Mouse (Mus musculus) gastrocnemius, adult 8-10 months (tissue): Measurements from ENCODE around the gene Zc3hc1. TPM values are rescaled to one million over a fixed set of nuclear protein-coding genes. Genes with fewer than 3 reads are reported as not detected.
"Not testable (repeated sequence)": the region's sequence is repeated elsewhere in the genome, so short reads cannot be mapped to it uniquely, and the experiment has no call there.

Source experiments
- DNase-seq, 2 experiments: peaks; one replicate each; pipeline ENCODE4 v3.0.0; 2022; ENCODE audit warnings: low spot score in 2 of 2
- total RNA-seq, 4 experiments: library from RNA; stranded (reverse); gene quantifications; 2 replicates each; pipeline ENCODE4 v1.2.4; 2022

The Zc3hc1 gene
- 10 to 100 TPM; 17.6 to 20.2 (median 19.3) TPM for total RNA-seq

- DNase-seq: peak; percentile 41 to 50
Observed at GRCm38 (mm10) chr6:30390714-30391697, at the start of gene Zc3hc1. Zc3hc1 (minus strand) TSS chr6:30391028.

GRCm38 (mm10) chr6:30439576-30439975, 48.7 kb upstream of the Zc3hc1 start:
- no peak for DNase-seq

GRCm38 (mm10) chr6:30437054-30437453, 46.2 kb upstream of the Zc3hc1 start:
- DNase-seq: no peak

- DNase-seq: no peak
Observed at GRCm38 (mm10) chr6:30436476-30436875, 45.6 kb upstream of the Zc3hc1 start.

GRCm38 (mm10) chr6:30432461-30433192, 41.8 kb upstream of the Zc3hc1 start:
- no peak for DNase-seq

- DNase-seq: no peak
Observed at GRCm38 (mm10) chr6:30416801-30417200, 26.0 kb upstream of the Zc3hc1 start.

- DNase-seq: no peak
Observed at GRCm38 (mm10) chr6:30416126-30416525, 25.3 kb upstream of the Zc3hc1 start.

GRCm38 (mm10) chr6:30411311-30411710, 20.5 kb upstream of the Zc3hc1 start:
- DNase-seq: no peak

- no peak for DNase-seq
Observed at GRCm38 (mm10) chr6:30409399-30410093, 18.7 kb upstream of the Zc3hc1 start.

GRCm38 (mm10) chr6:30408276-30408675, 17.4 kb upstream of the Zc3hc1 start:
- DNase-seq: no peak

- no peak for DNase-seq
Observed at GRCm38 (mm10) chr6:30404671-30405070, 13.8 kb upstream of the Zc3hc1 start.

GRCm38 (mm10) chr6:30403465-30403864, 12.6 kb upstream of the Zc3hc1 start:
- peak; percentile 15 to 18 for DNase-seq

GRCm38 (mm10) chr6:30402091-30402491, 11.3 kb upstream of the Zc3hc1 start:
- no peak for DNase-seq

- peak; percentile 98 to 99 for DNase-seq
Observed at GRCm38 (mm10) chr6:30401308-30402015, 10.6 kb upstream of the Zc3hc1 start, which contains the start of gene Klhdc10. Klhdc10 (plus strand) TSS chr6:30401868.

GRCm38 (mm10) chr6:30400716-30401115, 9.9 kb upstream of the Zc3hc1 start:
- DNase-seq: no peak

- DNase-seq: no peak
Observed at GRCm38 (mm10) chr6:30400146-30400545, 9.3 kb upstream of the Zc3hc1 start.

GRCm38 (mm10) chr6:30391996-30392395, 1.2 kb upstream of the Zc3hc1 start:
- DNase-seq: no peak

- not testable (repeated sequence) for DNase-seq
Observed at GRCm38 (mm10) chr6:30390271-30390670, 557 bp downstream of the Zc3hc1 start.

GRCm38 (mm10) chr6:30381116-30381515, 9.7 kb downstream of the Zc3hc1 start:
- DNase-seq: no peak

GRCm38 (mm10) chr6:30375791-30376190, 15.0 kb downstream of the Zc3hc1 start:
- DNase-seq: peak in 1 of 2 experiments; percentile 34
